Mouse (Mus musculus): ENCODE data around the gene Cdcp1.

Gene Cdcp1

DNA sequence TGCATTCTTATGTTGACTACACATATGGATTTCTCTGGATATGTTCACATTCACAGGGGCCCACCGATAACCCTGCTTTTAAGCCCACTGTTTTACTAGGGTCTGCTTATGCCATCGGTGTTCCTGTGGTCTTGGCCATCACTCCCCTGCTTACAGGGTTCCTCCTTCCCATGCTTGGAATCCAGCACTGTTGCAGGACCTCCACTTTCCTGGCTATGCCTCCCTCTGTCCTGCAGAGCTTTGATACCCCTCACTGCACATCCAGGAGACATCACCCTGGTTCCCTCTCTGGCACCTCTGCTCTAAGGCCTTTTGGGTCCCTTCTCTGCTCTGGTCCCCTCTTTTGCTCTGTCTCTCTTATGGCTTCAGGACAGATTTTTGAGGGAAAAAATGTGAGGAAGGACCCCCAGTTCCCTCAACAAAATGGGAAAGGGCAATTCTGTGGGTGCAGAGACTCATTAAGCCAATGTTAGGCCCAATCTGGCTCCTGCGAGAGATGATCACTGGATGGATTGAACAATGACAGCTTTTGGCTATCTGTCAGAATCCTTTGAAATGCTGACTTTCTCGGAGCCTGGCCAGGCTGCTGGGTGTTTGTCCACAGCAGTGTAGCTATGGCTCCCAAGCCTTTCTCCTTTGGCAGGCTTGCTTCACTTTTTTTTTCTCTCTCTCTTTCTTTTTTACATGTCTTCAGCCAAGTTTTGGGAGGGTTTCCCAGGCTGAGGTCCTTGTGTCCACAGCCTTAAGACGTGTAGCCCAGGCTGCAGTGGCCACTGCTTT is 65.4 kb downstream of the Cdcp1 start, which contains the start of gene Clec3b:
Gene Clec3b, plus strand, starts transcription at position 706 of the 780 bp plus-strand sequence.
- DNase-seq, result no peak

GRCm38 (mm10) chr9:123148430-123148829 is 67.4 kb downstream of the Cdcp1 start:
- DNase-seq, result no peak

DNA sequence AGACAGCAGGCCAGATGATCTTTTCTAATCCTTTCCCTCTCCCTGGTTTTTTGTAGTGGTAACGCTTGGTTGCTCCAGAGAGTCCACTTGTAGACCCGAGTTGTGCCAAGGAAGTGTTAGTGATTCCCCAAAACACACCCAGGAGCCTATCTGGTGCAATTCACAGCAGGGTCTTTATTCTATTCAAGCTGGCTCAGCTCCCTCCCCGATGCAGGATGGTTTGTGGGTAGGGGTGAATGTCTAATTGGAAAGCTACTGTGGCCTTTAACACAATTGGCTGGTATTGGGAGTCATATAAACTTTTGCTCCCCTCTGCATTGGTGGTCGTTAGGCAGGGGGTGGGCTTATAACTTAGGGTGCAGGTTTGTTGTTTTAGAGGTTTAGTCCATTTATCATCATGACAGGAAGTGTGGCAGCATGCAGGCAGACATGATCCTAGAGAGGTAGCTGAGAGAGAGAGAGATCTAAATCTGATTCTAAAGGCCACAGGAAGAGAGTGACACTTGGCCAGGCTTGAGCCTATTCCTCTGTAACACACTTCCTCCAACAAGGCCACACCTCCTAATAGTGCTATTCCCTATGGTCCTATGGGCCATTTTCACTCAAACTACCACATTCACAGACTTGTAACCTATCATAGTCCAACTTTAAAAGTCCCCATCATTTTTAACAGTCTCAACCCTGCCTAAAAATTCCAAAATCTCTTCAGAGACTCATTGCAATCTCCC is 75.8 kb downstream of the Cdcp1 start:
- DNase-seq, result no peak

DNA sequence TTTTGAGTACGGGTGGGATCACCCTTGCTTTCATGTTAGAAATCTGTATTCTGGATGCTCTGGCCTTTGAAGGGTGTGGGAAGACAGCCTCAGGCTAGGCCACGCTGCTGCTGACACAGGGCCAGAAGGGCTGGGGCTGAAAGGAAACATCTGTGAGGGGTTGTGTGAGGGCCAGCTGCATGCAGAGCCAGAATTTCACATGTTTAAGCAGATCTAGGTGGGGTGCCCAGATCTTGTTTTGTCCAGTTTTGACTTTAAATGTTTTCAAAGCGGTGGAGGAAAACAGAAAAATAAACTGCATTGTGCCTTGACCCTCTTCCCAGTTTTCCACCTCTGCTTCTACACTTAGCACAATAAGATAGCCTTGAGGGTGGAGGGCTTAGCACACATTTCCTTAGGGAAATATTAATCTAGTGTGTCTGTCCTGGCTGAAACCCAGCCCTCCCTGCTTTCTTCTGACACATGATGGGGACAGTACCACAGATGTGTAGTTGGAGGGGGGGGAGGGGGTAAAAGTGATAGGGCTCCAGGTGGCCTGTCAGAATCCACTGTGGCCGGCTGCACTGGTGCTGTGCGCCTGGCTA is 76.9 kb downstream of the Cdcp1 start:
- DNase-seq, result no peak

DNA sequence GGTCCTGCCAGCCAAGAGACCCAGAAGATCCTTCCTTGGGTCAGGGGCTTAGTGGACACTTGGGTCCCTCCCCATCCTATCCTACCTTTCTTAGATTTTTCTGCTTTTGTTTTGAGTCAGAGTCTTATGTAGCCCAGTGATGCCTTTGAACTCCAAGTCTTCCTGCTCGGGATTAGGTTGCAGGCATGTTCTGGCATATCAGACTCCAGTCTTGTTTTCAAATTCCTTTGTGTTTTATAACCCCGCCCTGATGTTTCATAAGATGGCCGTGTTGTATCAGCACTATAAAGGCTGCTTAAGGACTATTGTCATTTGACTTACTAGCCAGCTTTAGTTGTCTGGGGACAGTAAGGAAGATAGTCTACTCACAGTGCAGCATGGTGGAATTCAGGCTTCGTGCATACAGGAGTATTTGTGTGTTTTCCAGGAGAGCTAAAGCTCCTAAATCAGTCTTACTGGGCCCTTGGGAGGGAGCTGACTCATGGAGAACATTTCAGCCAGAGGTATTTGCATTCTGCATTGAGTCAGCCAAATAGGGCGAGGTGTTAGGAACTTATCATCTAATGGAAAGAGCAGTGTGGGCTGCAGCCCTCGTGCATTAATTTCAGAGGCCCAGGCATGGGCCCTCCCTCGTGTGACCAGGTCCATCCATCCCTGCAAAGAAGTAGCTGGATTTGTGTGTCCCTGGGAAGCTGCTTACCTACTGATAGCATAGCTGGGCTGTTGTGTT is 78.7 kb downstream of the Cdcp1 start:
- DNase-seq, result no peak

DNA sequence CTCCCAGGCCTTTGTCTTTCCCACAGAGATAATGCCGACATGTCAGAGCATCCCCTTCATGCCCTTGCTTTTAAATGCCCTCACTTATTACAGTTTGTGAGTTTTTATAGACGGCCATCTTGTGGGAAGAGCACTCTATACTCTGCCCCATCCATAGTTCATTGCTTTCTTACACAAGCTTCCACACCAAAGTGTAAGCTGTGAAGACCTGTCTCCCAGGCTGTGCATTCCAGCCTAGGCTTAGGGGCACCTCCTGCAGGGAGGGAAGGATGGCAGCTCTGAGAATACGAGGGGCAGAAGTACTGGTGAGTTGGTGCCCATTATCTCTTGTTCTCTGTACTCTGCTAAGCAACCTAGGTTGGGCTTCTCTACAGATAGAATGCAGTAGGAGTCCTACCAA is 82.8 kb downstream of the Cdcp1 start:
- DNase-seq, result no peak

DNA sequence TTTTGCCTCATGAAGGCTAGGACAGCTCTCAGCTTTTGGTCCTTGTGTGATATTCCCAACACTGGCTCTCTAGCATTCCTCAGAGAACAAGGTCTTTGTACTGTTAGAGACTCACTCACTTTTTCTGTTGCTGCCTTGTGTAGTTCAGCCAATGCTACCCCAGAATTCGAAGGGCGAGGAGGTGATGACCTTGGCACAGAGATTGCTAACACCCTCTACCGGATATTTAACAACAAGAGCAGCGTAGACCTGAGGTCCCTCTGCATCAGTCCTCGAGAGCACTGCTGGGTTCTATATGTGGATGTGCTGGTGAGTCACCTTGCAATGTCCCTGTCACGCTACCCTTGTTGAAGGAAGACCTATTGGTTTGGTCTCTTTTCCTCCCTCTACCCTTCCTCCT is 88.2 kb downstream of the Cdcp1 start:
- DNase-seq, result no peak

- DNase-seq, result no peak
Observed at GRCm38 (mm10) chr9:123124413-123124981, 91.3 kb downstream of the Cdcp1 start.

GRCm38 (mm10) chr9:123123571-123124412 is 92.0 kb downstream of the Cdcp1 start:
- no peak for DNase-seq

GRCm38 (mm10) chr9:123123017-123123416 is 92.8 kb downstream of the Cdcp1 start:
- DNase-seq, result no peak
